Mouse (Mus musculus) hindbrain, embryonic 10.5 days (tissue): ENCODE results near the gene 3110082I17Rik. TPM values are rescaled to one million over a fixed set of nuclear protein-coding genes. Genes with fewer than 3 reads are reported as not detected.

ENCODE experiments used
- DNase-seq: peaks from one replicate; pipeline ENCODE4 v3.0.0-alpha.2; 2017; ENCODE audit warnings: low spot score
- H3K27ac ChIP-seq: fragments of 300-500 bp; sonication (generic); 2 replicates; pipeline ENCODE4 v1.5.1; 2016; ENCODE audit warnings: mild to moderate bottlenecking, moderate library complexity
- H3K27me3 ChIP-seq: fragments of 300-500 bp; sonication (generic); 2 replicates; pipeline ENCODE4 v1.6.1; 2016; ENCODE audit warnings: mild to moderate bottlenecking; ENCODE audit not compliant: poor library complexity, insufficient read depth, severe bottlenecking
- H3K36me3 ChIP-seq: fragments of 300-500 bp; sonication (generic); 2 replicates; pipeline ENCODE4 v1.6.1; 2016; ENCODE audit warnings: mild to moderate bottlenecking, moderate library complexity
- H3K4me1 ChIP-seq: fragments of 300-500 bp; sonication (generic); replicated peaks from 2 replicates; pipeline ENCODE4 v1.6.1; 2016; ENCODE audit warnings: mild to moderate bottlenecking
- H3K4me3 ChIP-seq: fragments of 300-500 bp; sonication (generic); 2 replicates; pipeline ENCODE4 v1.5.1; 2016; ENCODE audit warnings: mild to moderate bottlenecking, moderate library complexity
- H3K9me3 ChIP-seq: fragments of 300-500 bp; sonication (generic); 2 replicates; pipeline ENCODE4 v1.6.1; 2016; ENCODE audit warnings: mild to moderate bottlenecking, moderate library complexity
- WGBS: fragments of 180-500 bp; shearing (Covaris S2); methylation state at CpG from one replicate; pipeline ENCODE4 v1.1.7; 2016; 5-methylcytosine and 5-hydroxymethylcytosine counted together
- microRNA counts: library from miRNA; unstranded; fragments of <30 nt; microRNA quantifications from one replicate; lab custom pipeline; 2017
- polyA plus RNA-seq: library from polyadenylated mRNA; unstranded; fragments of >200 nt; fragmentation: Nextera tagmentation; extraction: Ambion mirVana; gene quantifications from 2 replicates; pipeline ENCODE4 v1.2.1, GENCODE M21; 2016

The 3110082I17Rik gene
- polyA plus RNA-seq, 1 experiment from 2014 or later = 49.1 TPM

DNA sequence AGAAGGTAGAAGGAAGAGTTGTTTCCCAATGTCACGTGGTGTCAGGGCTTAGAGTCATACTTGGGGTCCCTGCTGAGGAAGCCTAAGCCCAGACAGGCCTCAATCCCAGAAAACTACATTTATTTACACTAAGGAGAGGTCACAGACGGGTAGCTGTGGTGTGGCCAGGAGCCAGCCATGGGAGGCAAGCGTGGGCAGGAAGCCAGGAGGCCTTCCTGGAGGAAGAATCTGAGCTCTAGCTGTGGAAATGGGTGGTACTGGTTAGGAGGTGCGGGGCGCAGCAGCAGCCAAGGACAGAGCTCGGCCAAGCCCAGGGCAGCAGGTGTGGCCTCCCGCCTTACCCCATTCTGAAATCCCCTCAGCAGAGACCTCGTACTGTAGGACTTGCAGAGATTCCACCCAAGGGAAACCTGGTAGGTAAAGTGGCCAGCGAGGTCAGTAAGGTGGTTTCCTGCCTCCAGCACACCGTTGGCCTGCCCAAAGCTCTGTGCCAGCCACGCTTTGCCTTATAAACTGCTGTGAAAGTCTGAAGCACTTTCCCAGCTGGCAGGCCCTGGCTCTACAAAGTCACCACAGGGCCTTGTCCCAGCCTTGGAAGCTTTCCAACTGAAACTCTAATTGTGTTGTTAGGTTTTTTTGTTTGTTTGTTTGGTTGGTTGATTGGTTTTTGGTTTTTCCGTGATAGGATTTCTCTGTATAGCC is 145.2 kb downstream of the 3110082I17Rik start:
- H3K27ac ChIP-seq = no peak overlapping the region
- 88% methylated on average over 12 of the region's 12 CpGs for WGBS
- no peak overlapping the region for H3K4me3 ChIP-seq
- no peaks in the 10 kb centered on the region for H3K36me3 ChIP-seq
- H3K9me3 ChIP-seq = no peaks in the 10 kb centered on the region
- no peak for DNase-seq
- H3K4me1 ChIP-seq = peaks cover 9% of the 10 kb centered on the region; the same call in 1 of the 2 replicates
- peaks cover 4% of the 10 kb centered on the region; the same call in 1 of the 2 replicates for H3K27me3 ChIP-seq

- Histone ChIP-seq H3K4me1 (peaks cover 9% of the 10 kb centered on the region; the same call in 1 of the 2 replicates), H3K36me3 (no peaks in the 10 kb centered on the region), H3K4me3 (no peak overlapping the region), H3K9me3 (no peaks in the 10 kb centered on the region), H3K27ac (no peak overlapping the region), H3K27me3 (peaks cover 4% of the 10 kb centered on the region; the same call in 1 of the 2 replicates)
- WGBS = 83% methylated on average over 9 of the region's 9 CpGs
- no peak for DNase-seq
These were observed 146.8 kb downstream of the 3110082I17Rik start for GRCm38 (mm10) chr5:139313536-139313935.

- no peaks in the 10 kb centered on the region for H3K27me3 ChIP-seq
- 91% methylated on average over 9 of the region's 9 CpGs for WGBS
- H3K4me1 ChIP-seq = no peaks in the 10 kb centered on the region
- H3K4me3 ChIP-seq = no peak overlapping the region
- no peak overlapping the region for H3K27ac ChIP-seq
- no peak for DNase-seq
- H3K36me3 ChIP-seq = no peaks in the 10 kb centered on the region
- H3K9me3 ChIP-seq = no peaks in the 10 kb centered on the region
These were observed 148.5 kb downstream of the 3110082I17Rik start for GRCm38 (mm10) chr5:139311822-139312221.

- 92% methylated on average over 4 of the region's 4 CpGs for WGBS
- H3K27me3 ChIP-seq = no peaks in the 10 kb centered on the region
- H3K9me3 ChIP-seq = no peaks in the 10 kb centered on the region
- H3K27ac ChIP-seq = no peak overlapping the region
- H3K4me1 ChIP-seq = no peaks in the 10 kb centered on the region
- no peak overlapping the region for H3K4me3 ChIP-seq
- no peaks in the 10 kb centered on the region for H3K36me3 ChIP-seq
- DNase-seq = no peak
These were observed 149.8 kb downstream of the 3110082I17Rik start for GRCm38 (mm10) chr5:139310477-139310876.

DNA sequence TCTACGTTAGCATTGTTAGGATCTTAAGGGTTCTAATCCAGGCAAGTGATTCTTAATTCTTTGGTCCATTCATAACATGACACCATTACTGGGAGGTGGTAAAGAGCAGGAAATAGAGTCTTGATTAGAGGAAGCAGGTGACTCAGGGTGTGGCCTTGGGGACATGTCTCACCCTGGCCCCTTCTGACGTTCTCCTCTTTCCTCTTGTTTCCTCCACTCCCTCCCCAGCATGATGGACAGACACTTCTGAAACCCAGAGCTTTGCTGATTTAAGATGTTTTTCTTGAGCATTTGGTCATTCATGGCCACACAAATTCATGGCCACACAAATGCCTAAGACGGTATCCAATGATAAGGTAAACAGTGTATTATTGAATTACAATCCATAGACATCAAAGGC is 150.4 kb downstream of the 3110082I17Rik start:
- no peak overlapping the region for H3K27ac ChIP-seq
- H3K9me3 ChIP-seq = no peaks in the 10 kb centered on the region
- no peaks in the 10 kb centered on the region for H3K36me3 ChIP-seq
- no peaks in the 10 kb centered on the region for H3K4me1 ChIP-seq
- DNase-seq = no peak
- no peak overlapping the region for H3K4me3 ChIP-seq
- WGBS = 85% methylated on average over 3 of the region's 3 CpGs
- H3K27me3 ChIP-seq = no peaks in the 10 kb centered on the region

MicroRNAs encoded within 50 kb of the gene (microRNA counts, 519-probe panel; counts per million panel counts)
- microRNA mmu-miR-339-3p (lab: Ali Mortazavi, UCI) (1,255 counts per million, percentile 77 among the panel's probes with 10 or more counts), microRNA mmu-miR-339-5p (lab: Ali Mortazavi, UCI) (1,255 counts per million, percentile 77 among the panel's probes with 10 or more counts)

Other genes starting within 250 kb of the 3110082I17Rik start
- 171 and 185 TPM in 2 replicates for gene Get4, start 208.2 kb downstream of the 3110082I17Rik start, polyA plus RNA-seq
- 0.65 and 1.5 TPM in 2 replicates for gene Adap1, start 134.9 kb downstream of the 3110082I17Rik start, polyA plus RNA-seq
- 116 and 147 TPM in 2 replicates for gene Cox19, start 109.1 kb downstream of the 3110082I17Rik start, polyA plus RNA-seq
- not detected in 2 replicates for gene Cyp2w1, start 107.9 kb downstream of the 3110082I17Rik start, polyA plus RNA-seq
- 2.0 and 2.8 TPM in 2 replicates for gene Gpr146, start 82.8 kb downstream of the 3110082I17Rik start, polyA plus RNA-seq
- gene C130050O18Rik, start 55.2 kb downstream of the 3110082I17Rik start, polyA plus RNA-seq = 0.43 TPM in 1 of 2 replicates, not detected in the other
- gene Gper1, start 37.4 kb downstream of the 3110082I17Rik start, polyA plus RNA-seq = 0.40 and 0.76 TPM in 2 replicates
- 9.7 and 13.2 TPM in 2 replicates for gene Zfand2a, start 24.0 kb upstream of the 3110082I17Rik start, polyA plus RNA-seq
- gene Uncx, start 83.0 kb upstream of the 3110082I17Rik start, polyA plus RNA-seq = 14.0 and 61.1 TPM in 2 replicates